Mouse (Mus musculus) left cerebral cortex, adult 2 months (tissue): ENCODE measurements around the gene Adap1. TPM values are rescaled to one million over a fixed set of nuclear protein-coding genes. Genes with fewer than 3 reads are reported as not detected.
"Not testable (repeated sequence)": the region's sequence is repeated elsewhere in the genome, so short reads cannot be mapped to it uniquely, and the experiment has no call there.

Experiments
- DNase-seq, 2 experiments: peaks; one replicate each; pipeline ENCODE4 v3.0.0; 2021 to 2022; ENCODE audit warnings: low spot score in 2 of 2, mixed read lengths in 1 of 2; ENCODE audit errors: extremely low spot score in 1 of 2
- H3K27ac ChIP-seq: fragments of 200-600 bp; 2 replicates; pipeline ENCODE4 v1.8.1; 2022
- H3K4me3 ChIP-seq: fragments of 200-600 bp; 2 replicates; pipeline ENCODE4 v1.8.1; 2022
- CTCF ChIP-seq: fragments of 200-600 bp; IDR thresholded peaks from 2 replicates; pipeline ENCODE4 v1.8.1; 2022; ENCODE audit warnings: antibody characterized with exemption, mild to moderate bottlenecking, moderate library complexity
- intact Hi-C: fragments of 180-260 bp; cut with DNase I; formaldehyde crosslinking; loops from one replicate; pipeline ENCODE4 v1.15.1; 2025
- total RNA-seq, 2 experiments: library from RNA; stranded (reverse); gene quantifications; 2 replicates each; pipeline ENCODE4 v1.2.3; 2021

Adap1 gene
- total RNA-seq, 2 experiments from 2014 or later, result 242 to 256 TPM

GRCm38 (mm10) chr5:139349713-139350112 is 24.3 kb upstream of the Adap1 start:
- TF ChIP-seq CTCF, result no peak
- intact Hi-C loops, result loop anchor here (10.0 kb wide), 1 partner anchor 505 kb away; no protein-coding TSS in a partner anchor
- no peak overlapping the region for H3K4me3 ChIP-seq

DNA sequence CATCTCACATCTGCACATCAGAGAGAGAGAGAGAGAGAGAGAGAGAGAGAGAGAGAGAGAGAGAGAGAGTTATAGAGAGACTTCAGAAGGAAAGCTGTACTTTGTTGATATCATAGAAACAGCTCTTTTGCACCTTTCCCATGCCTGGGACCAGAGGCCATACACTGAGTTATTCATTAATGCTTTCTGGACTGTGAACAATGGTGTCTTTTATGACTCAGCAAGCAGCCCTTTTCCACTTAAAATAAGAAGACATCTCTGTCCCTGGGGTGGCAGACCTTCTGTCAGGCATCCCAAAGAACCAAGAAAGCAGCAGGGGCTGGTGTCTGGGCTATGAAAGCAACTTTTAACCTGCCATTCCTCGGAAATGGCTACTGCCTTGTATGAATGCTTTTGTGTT is 21.8 kb upstream of the Adap1 start:
- intact Hi-C loops, result no loop called here
- TF ChIP-seq CTCF, result no peak
- Histone ChIP-seq H3K27ac (no peak overlapping the region), H3K4me3 (no peak overlapping the region)
- DNase-seq, result no peak

More at GRCm38 (mm10) chr5:139349713-139350112, 24.3 kb upstream of the Adap1 start:
- DNase-seq, result no peak
- H3K27ac ChIP-seq, result no peak overlapping the region

DNA sequence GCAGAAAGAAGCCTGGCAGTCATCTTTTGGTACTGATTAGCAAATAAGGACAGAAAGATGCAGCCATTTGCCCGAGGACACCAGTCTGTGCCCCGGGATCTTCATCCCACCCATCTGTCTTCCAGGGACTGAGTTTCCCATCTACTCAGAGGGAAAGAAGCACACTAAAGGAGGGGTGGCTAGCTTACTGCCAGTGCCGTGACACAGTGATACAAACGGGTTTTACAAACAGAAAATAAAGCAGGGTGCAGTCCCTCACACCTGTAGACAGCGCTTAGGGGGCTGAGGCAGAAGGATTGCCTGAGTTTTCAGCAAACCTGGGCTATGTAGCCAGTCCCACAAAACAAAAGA is 19.9 kb upstream of the Adap1 start:
- no peak; the same call in 1 of the 2 replicates for TF ChIP-seq CTCF
- intact Hi-C loops, result no loop called here
- H3K4me3 ChIP-seq, result peak overlapping the region; percentile 77
- H3K27ac ChIP-seq, result peak overlapping the region; percentile 51
- DNase-seq, result no peak

DNA sequence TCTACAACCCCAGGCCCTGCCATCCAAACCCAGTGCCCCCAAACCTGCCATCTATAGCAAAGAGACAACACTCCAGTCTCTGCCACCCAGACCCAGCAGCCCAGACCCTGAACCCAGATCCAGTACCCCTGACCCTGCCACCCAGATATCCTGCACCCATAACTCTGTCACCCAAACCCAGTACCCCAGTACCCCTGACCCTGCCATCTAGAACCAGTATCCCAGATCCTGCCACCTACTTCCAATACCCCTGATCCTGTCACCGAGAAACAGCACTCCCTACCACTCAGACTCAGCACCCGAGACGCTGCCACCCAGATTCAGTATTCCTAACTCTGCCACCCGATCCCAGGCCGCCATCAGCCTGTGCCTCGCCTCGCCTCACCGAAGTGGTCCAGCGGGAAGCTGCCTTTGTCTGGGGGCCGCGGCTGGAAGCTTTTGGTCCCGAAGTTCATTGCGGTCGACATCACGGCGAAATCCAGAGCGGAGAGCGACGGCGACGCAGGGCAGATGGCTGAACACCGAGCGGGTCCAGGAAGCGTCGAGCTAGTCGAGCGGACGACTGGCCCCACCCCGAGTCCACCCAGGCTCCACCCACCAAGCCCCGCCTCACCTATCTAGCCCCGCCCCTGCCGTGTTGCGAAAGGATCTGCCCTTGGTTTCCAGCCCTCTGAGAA is 19.4 kb upstream of the Adap1 start:
- peak overlapping the region; percentile 77 for H3K4me3 ChIP-seq
- peak; percentile 91 for DNase-seq
- peak overlapping the region; percentile 58 for H3K27ac ChIP-seq
- no peak for TF ChIP-seq CTCF
- intact Hi-C loops, result no loop called here

DNA sequence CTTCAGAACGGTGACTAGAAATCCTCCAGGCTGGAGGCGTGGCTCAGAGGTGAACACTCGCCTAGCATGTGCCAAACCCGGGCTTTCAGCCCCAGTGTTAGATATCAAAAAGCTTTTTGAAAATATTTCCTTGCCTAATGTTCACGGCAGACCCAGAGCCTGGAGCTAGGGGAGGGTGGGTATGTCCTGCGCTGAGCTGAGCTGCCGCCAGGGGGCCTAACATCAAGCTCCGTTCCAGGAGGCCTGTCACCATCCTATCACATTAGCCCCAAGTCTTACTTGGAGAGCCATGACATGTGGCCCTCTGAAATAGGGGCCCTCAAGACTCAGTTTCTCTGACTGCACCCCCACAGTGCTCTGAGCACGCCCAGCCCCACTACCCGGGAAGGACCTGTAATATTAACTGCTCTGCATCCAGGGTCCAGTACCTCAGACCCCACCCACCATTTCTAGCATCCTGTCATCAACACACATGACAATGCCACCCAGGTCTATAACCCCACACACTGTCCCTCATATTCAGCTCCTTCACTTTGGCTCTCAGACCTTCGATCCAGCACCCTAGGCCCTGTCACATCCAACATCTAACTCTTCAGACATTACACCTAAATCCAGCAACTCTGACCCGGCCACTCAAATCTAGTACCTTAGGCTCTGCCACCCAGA is 18.7 kb upstream of the Adap1 start:
- Histone ChIP-seq H3K4me3 (peak overlapping the region; percentile 77), H3K27ac (peak overlapping the region; percentile 58; the same call in 1 of the 2 replicates)
- DNase-seq, result peak; percentile 72 to 75
- intact Hi-C loops, result no loop called here
- peak; percentile 91 for TF ChIP-seq CTCF

- Histone ChIP-seq H3K4me3 (no peak overlapping the region), H3K27ac (no peak overlapping the region)
- DNase-seq, result no peak
- no peak for TF ChIP-seq CTCF
- intact Hi-C loops, result no loop called here
Observed at GRCm38 (mm10) chr5:139338891-139339290, 13.5 kb upstream of the Adap1 start.

GRCm38 (mm10) chr5:139338403-139338802 is 13.0 kb upstream of the Adap1 start:
- intact Hi-C loops, result no loop called here
- Histone ChIP-seq H3K27ac (no peak overlapping the region), H3K4me3 (no peak overlapping the region)
- no peak for TF ChIP-seq CTCF
- no peak for DNase-seq

DNA sequence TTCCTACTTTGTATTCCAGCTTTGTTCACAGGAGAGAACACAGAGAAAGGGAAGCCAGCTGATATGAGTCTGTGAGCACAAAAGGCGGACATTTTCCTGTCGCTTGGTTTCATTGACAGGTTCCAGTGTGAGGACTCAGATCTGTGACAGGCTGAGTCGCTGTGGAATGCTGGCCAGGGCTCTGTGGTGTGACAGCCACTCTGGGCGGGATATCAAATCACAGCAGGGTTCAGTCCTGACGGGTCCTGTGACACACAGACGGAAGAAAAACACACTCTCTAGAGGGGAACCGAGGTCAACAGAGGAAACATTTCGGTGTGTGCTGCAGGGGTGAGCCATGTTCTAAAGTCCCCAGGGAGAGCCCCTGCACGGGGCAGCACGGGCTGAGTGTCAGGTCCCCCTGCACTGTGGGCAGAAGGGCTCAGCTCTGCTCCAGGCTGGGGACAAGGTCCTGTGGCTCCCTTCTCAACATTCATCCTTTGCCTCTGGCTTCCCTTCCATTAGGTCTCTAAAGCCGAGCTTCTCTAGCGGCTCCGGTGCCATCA is 12.5 kb upstream of the Adap1 start:
- no peak overlapping the region for H3K4me3 ChIP-seq
- intact Hi-C loops, result no loop called here
- DNase-seq, result no peak
- no peak overlapping the region for H3K27ac ChIP-seq
- no peak for TF ChIP-seq CTCF

GRCm38 (mm10) chr5:139335634-139336033 is 10.2 kb upstream of the Adap1 start:
- H3K4me3 ChIP-seq, result no peak overlapping the region
- no peak for TF ChIP-seq CTCF
- DNase-seq, result no peak
- intact Hi-C loops, result no loop called here
- no peak overlapping the region for H3K27ac ChIP-seq

DNA sequence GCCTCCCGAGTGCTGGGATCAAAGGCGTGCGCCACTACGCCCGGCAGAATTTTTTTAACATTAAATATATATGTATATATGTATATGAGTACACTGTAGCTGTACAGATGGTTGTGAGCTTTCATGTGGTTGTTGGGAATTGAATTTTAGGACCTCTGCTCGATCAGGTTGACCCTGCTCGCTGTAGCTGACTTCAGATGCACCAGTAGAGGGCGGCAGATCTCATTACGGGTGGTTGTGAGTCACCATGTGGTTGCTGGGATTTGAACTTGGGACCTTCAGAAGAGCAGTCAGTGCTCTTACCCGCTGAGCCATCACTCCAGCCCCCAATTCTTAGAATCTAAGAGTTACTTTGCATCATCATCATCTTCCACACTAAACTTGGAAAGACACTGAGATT is 9.0 kb upstream of the Adap1 start:
- H3K4me3 ChIP-seq, intact Hi-C loops: not testable (repeated sequence)

GRCm38 (mm10) chr5:139333301-139334013 is 8.0 kb upstream of the Adap1 start:
- intact Hi-C loops, result no loop called here
- H3K4me3 ChIP-seq, result no peak overlapping the region
- H3K27ac ChIP-seq, result no peak overlapping the region
- TF ChIP-seq CTCF, result peak; percentile 6
- DNase-seq, result no peak

More for the DNA sequence above, 9.0 kb upstream of the Adap1 start:
- TF ChIP-seq CTCF, result peak; percentile 17
- not testable (repeated sequence) for DNase-seq, H3K27ac ChIP-seq
